Mouse (Mus musculus): ENCODE measurements at regions not wholly inside any gene's neighbourhood (a gene's known extent, or its start where the extent isn't known, plus 50 kb on each side); places are given as distances from the start of the nearest gene placed in this dataset.
"Not testable (repeated sequence)": the region's sequence is repeated elsewhere in the genome, so short reads cannot be mapped to it uniquely, and the experiment has no call there.

- TF ChIP-seq POLR2A (IDR thresholded peaks at IDR 0.05; ENCODE audit: insufficient read depth, low read length) (no peak), CTCF (IDR thresholded peaks at IDR 0.05; ENCODE audit: low read depth, low read length) (no peak), EP300 (IDR thresholded peaks at IDR 0.05; ENCODE audit: insufficient read depth, low read depth, low read length) (no peak)
- no peak overlapping the region for H3K27ac ChIP-seq (ENCODE audit: insufficient read depth, low read length)
Measured at GRCm38 (mm10) chr5:7701776-7702175, 258.5 kb upstream of the Steap4 start.

GRCm38 (mm10) chr5:7719557-7719956 lies 240.7 kb upstream of the Steap4 start:
- H3K9me3 ChIP-seq (replicated peaks; ENCODE audit: control insufficient read depth, insufficient read depth, low read length, poor library complexity, severe bottlenecking): no peaks in the 10 kb centered on the region
- H3K27me3 ChIP-seq (ENCODE audit: control insufficient read depth, insufficient read depth, low read length, poor library complexity, severe bottlenecking): no peaks in the 10 kb centered on the region
- peaks cover 2% of the 10 kb centered on the region for H3K4me1 ChIP-seq (ENCODE audit: control insufficient read depth, insufficient read depth, low read length)
- TF ChIP-seq POLR2A (IDR thresholded peaks at IDR 0.05; ENCODE audit: insufficient read depth, low read length) (no peak), EP300 (IDR thresholded peaks at IDR 0.05; ENCODE audit: insufficient read depth, low read depth, low read length) (no peak), CTCF (IDR thresholded peaks at IDR 0.05; ENCODE audit: low read depth, low read length) (no peak)
- no peak overlapping the region for H3K4me3 ChIP-seq (ENCODE audit: low read depth, low read length)
- H3K27ac ChIP-seq (ENCODE audit: insufficient read depth, low read length): no peak overlapping the region
- H3K9ac ChIP-seq (ENCODE audit: low read depth, poor library complexity, severe bottlenecking): no peak overlapping the region
- H3K36me3 ChIP-seq (ENCODE audit: control insufficient read depth, insufficient read depth, low read length, poor library complexity, severe bottlenecking): no peaks in the 10 kb centered on the region

More at GRCm38 (mm10) chr5:7701776-7702175, 258.5 kb upstream of the Steap4 start:
- Histone ChIP-seq H3K9ac (ENCODE audit: low read depth, poor library complexity, severe bottlenecking) (no peak overlapping the region), H3K4me1 (ENCODE audit: control insufficient read depth, insufficient read depth, low read length) (no peaks in the 10 kb centered on the region), H3K36me3 (ENCODE audit: control insufficient read depth, insufficient read depth, low read length, poor library complexity, severe bottlenecking) (no peaks in the 10 kb centered on the region), H3K9me3 (replicated peaks; ENCODE audit: control insufficient read depth, insufficient read depth, low read length, poor library complexity, severe bottlenecking) (no peaks in the 10 kb centered on the region), H3K4me3 (ENCODE audit: low read depth, low read length) (no peak overlapping the region), H3K27me3 (ENCODE audit: control insufficient read depth, insufficient read depth, low read length, poor library complexity, severe bottlenecking) (no peaks in the 10 kb centered on the region)

- Histone ChIP-seq H3K9me3 (replicated peaks; ENCODE audit: control insufficient read depth, insufficient read depth, low read length, poor library complexity, severe bottlenecking) (no peaks in the 10 kb centered on the region), H3K36me3 (ENCODE audit: control insufficient read depth, insufficient read depth, low read length, poor library complexity, severe bottlenecking) (no peaks in the 10 kb centered on the region), H3K9ac (ENCODE audit: low read depth, poor library complexity, severe bottlenecking) (no peak overlapping the region), H3K4me3 (ENCODE audit: low read depth, low read length) (no peak overlapping the region), H3K27ac (ENCODE audit: insufficient read depth, low read length) (no peak overlapping the region), H3K4me1 (ENCODE audit: control insufficient read depth, insufficient read depth, low read length) (peaks cover 2% of the 10 kb centered on the region), H3K27me3 (ENCODE audit: control insufficient read depth, insufficient read depth, low read length, poor library complexity, severe bottlenecking) (no peaks in the 10 kb centered on the region)
- no peak for TF ChIP-seq EP300 (IDR thresholded peaks at IDR 0.05; ENCODE audit: insufficient read depth, low read depth, low read length)
- no peak for TF ChIP-seq CTCF (IDR thresholded peaks at IDR 0.05; ENCODE audit: low read depth, low read length)
- TF ChIP-seq POLR2A (IDR thresholded peaks at IDR 0.05; ENCODE audit: insufficient read depth, low read length): no peak
Measured at GRCm38 (mm10) chr5:7720061-7720460, 240.2 kb upstream of the Steap4 start.

GRCm38 (mm10) chr5:7720688-7721087 lies 239.6 kb upstream of the Steap4 start:
- Histone ChIP-seq H3K27me3 (ENCODE audit: control insufficient read depth, insufficient read depth, low read length, poor library complexity, severe bottlenecking) (no peaks in the 10 kb centered on the region), H3K27ac (ENCODE audit: insufficient read depth, low read length) (no peak overlapping the region), H3K4me1 (ENCODE audit: control insufficient read depth, insufficient read depth, low read length) (peaks cover 2% of the 10 kb centered on the region), H3K36me3 (ENCODE audit: control insufficient read depth, insufficient read depth, low read length, poor library complexity, severe bottlenecking) (no peaks in the 10 kb centered on the region), H3K9me3 (replicated peaks; ENCODE audit: control insufficient read depth, insufficient read depth, low read length, poor library complexity, severe bottlenecking) (no peaks in the 10 kb centered on the region), H3K4me3 (ENCODE audit: low read depth, low read length) (no peak overlapping the region), H3K9ac (ENCODE audit: low read depth, poor library complexity, severe bottlenecking) (no peak overlapping the region)
- TF ChIP-seq CTCF (IDR thresholded peaks at IDR 0.05; ENCODE audit: low read depth, low read length) (no peak), EP300 (IDR thresholded peaks at IDR 0.05; ENCODE audit: insufficient read depth, low read depth, low read length) (no peak), POLR2A (IDR thresholded peaks at IDR 0.05; ENCODE audit: insufficient read depth, low read length) (no peak)

- not testable (repeated sequence) for H3K27me3 ChIP-seq (ENCODE audit: control insufficient read depth, insufficient read depth, low read length, poor library complexity, severe bottlenecking); H3K9me3 ChIP-seq (replicated peaks; ENCODE audit: control insufficient read depth, insufficient read depth, low read length, poor library complexity, severe bottlenecking); H3K4me1 ChIP-seq (ENCODE audit: control insufficient read depth, insufficient read depth, low read length); H3K4me3 ChIP-seq (ENCODE audit: low read depth, low read length); H3K9ac ChIP-seq (ENCODE audit: low read depth, poor library complexity, severe bottlenecking); H3K36me3 ChIP-seq (ENCODE audit: control insufficient read depth, insufficient read depth, low read length, poor library complexity, severe bottlenecking); H3K27ac ChIP-seq (ENCODE audit: insufficient read depth, low read length)
Measured at GRCm38 (mm10) chr5:7732566-7732965, 227.7 kb upstream of the Steap4 start.

GRCm38 (mm10) chr5:7779827-7780226 lies 180.4 kb upstream of the Steap4 start:
- H3K27ac ChIP-seq (ENCODE audit: insufficient read depth, low read length): no peak overlapping the region
- TF ChIP-seq EP300 (IDR thresholded peaks at IDR 0.05; ENCODE audit: insufficient read depth, low read depth, low read length): no peak
- TF ChIP-seq POLR2A (IDR thresholded peaks at IDR 0.05; ENCODE audit: insufficient read depth, low read length): no peak
- TF ChIP-seq CTCF (IDR thresholded peaks at IDR 0.05; ENCODE audit: low read depth, low read length): no peak
- no peaks in the 10 kb centered on the region for H3K4me1 ChIP-seq (ENCODE audit: control insufficient read depth, insufficient read depth, low read length)
- no peaks in the 10 kb centered on the region for H3K27me3 ChIP-seq (ENCODE audit: control insufficient read depth, insufficient read depth, low read length, poor library complexity, severe bottlenecking)
- H3K36me3 ChIP-seq (ENCODE audit: control insufficient read depth, insufficient read depth, low read length, poor library complexity, severe bottlenecking): no peaks in the 10 kb centered on the region
- no peak overlapping the region for H3K9ac ChIP-seq (ENCODE audit: low read depth, poor library complexity, severe bottlenecking)
- H3K4me3 ChIP-seq (ENCODE audit: low read depth, low read length): no peak overlapping the region
- no peaks in the 10 kb centered on the region for H3K9me3 ChIP-seq (replicated peaks; ENCODE audit: control insufficient read depth, insufficient read depth, low read length, poor library complexity, severe bottlenecking)
